Mouse (Mus musculus): ENCODE data around the gene Gtf2h3. TPM values are rescaled to one million over a fixed set of nuclear protein-coding genes. Genes with fewer than 3 reads are reported as not detected.
A peak's percentile ranks its signal among the peaks of the same experiment; 100 is the strongest.
"Not testable (repeated sequence)": the region's sequence is repeated elsewhere in the genome, so short reads cannot be mapped to it uniquely, and the experiment has no call there.

Gtf2h3 gene
- polyA plus RNA-seq, 1 experiment from 2014 or later: 24.9 TPM

- TF ChIP-seq EP300 (optimal IDR thresholded peaks at IDR 0.05): no peak
- no peak for TF ChIP-seq CTCF (IDR thresholded peaks at IDR 0.05; ENCODE audit: low read depth)
- no peaks in the 10 kb centered on the region for H3K4me1 ChIP-seq (replicated peaks; ENCODE audit: control insufficient read depth, insufficient read depth)
- no peak overlapping the region for H3K27ac ChIP-seq (replicated peaks)
- WGBS: 94% methylated on average over 3 of the region's 3 CpGs
- H3K4me2 ChIP-seq (replicated peaks; ENCODE audit: low read depth): no peak overlapping the region
- ATAC-seq (ENCODE audit: low FRiP score, low TSS enrichment) (no peak), DNase-seq (ENCODE audit: low spot score) (no peak)
- H3K9ac ChIP-seq (ENCODE audit: low read length): no peak overlapping the region
- peaks cover 16% of the 10 kb centered on the region for H3K36me3 ChIP-seq (ENCODE audit: control insufficient read depth, insufficient read depth, low read length)
- H3K4me3 ChIP-seq (ENCODE audit: low read depth, low read length): no peak overlapping the region
- H3K27me3 ChIP-seq (ENCODE audit: control insufficient read depth, insufficient read depth, low read length): no peaks in the 10 kb centered on the region
- no peaks in the 10 kb centered on the region for H3K9me3 ChIP-seq (ENCODE audit: control insufficient read depth, low read length)
Observed at GRCm38 (mm10) chr5:124592768-124593167, 13.8 kb downstream of the Gtf2h3 start.

GRCm38 (mm10) chr5:124598224-124599174 is 19.6 kb downstream of the Gtf2h3 start:
- Histone ChIP-seq H3K4me1 (replicated peaks; ENCODE audit: control insufficient read depth, insufficient read depth) (0 out of 2 replicates have a peak, but pooled peaks cover 2% of the 10 kb centered on the region), H3K27me3 (ENCODE audit: control insufficient read depth, insufficient read depth, low read length) (no peaks in the 10 kb centered on the region), H3K4me2 (replicated peaks; ENCODE audit: low read depth) (peak overlapping the region; percentile 83), H3K27ac (replicated peaks) (no peak overlapping the region), H3K9me3 (ENCODE audit: control insufficient read depth, low read length) (no peaks in the 10 kb centered on the region), H3K9ac (ENCODE audit: low read length) (peak overlapping the region; percentile 64), H3K36me3 (ENCODE audit: control insufficient read depth, insufficient read depth, low read length) (peaks cover 10% of the 10 kb centered on the region), H3K4me3 (ENCODE audit: low read depth, low read length) (peak overlapping the region; percentile 76)
- WGBS: 7% methylated on average over 30 of the region's 30 CpGs
- ATAC-seq (ENCODE audit: low FRiP score, low TSS enrichment) (peak; percentile 99), DNase-seq (ENCODE audit: low spot score) (peak; percentile 93)
- TF ChIP-seq CTCF (IDR thresholded peaks at IDR 0.05; ENCODE audit: low read depth) (no peak), EP300 (optimal IDR thresholded peaks at IDR 0.05) (no peak)

- not testable (repeated sequence) for H3K27me3 ChIP-seq (ENCODE audit: control insufficient read depth, insufficient read depth, low read length); H3K9me3 ChIP-seq (ENCODE audit: control insufficient read depth, low read length); ATAC-seq (ENCODE audit: low FRiP score, low TSS enrichment); H3K4me3 ChIP-seq (ENCODE audit: low read depth, low read length); H3K4me2 ChIP-seq (replicated peaks; ENCODE audit: low read depth); H3K27ac ChIP-seq (replicated peaks); H3K36me3 ChIP-seq (ENCODE audit: control insufficient read depth, insufficient read depth, low read length); H3K4me1 ChIP-seq (replicated peaks; ENCODE audit: control insufficient read depth, insufficient read depth); H3K9ac ChIP-seq (ENCODE audit: low read length); DNase-seq (ENCODE audit: low spot score)
- 51% methylated on average over 8 of the region's 8 CpGs for WGBS
Observed at GRCm38 (mm10) chr5:124599726-124600125, 20.8 kb downstream of the Gtf2h3 start.

- WGBS: 76% methylated on average over 5 of the region's 5 CpGs
- Histone ChIP-seq H3K27ac (replicated peaks) (no peak overlapping the region), H3K36me3 (ENCODE audit: control insufficient read depth, insufficient read depth, low read length) (no peaks in the 10 kb centered on the region), H3K9ac (ENCODE audit: low read length) (no peak overlapping the region), H3K4me3 (ENCODE audit: low read depth, low read length) (no peak overlapping the region), H3K9me3 (ENCODE audit: control insufficient read depth, low read length) (no peaks in the 10 kb centered on the region), H3K4me2 (replicated peaks; ENCODE audit: low read depth) (no peak overlapping the region), H3K27me3 (ENCODE audit: control insufficient read depth, insufficient read depth, low read length) (no peaks in the 10 kb centered on the region), H3K4me1 (replicated peaks; ENCODE audit: control insufficient read depth, insufficient read depth) (0 out of 2 replicates have a peak, but pooled peaks cover 2% of the 10 kb centered on the region)
- peak; percentile 63 for DNase-seq (ENCODE audit: low spot score)
- no peak for ATAC-seq (ENCODE audit: low FRiP score, low TSS enrichment)
- TF ChIP-seq CTCF (IDR thresholded peaks at IDR 0.05; ENCODE audit: low read depth) (peak; percentile 78), EP300 (optimal IDR thresholded peaks at IDR 0.05) (no peak)
Observed at GRCm38 (mm10) chr5:124602349-124602748, 23.4 kb downstream of the Gtf2h3 start.

- H3K4me2 ChIP-seq (replicated peaks; ENCODE audit: low read depth): no peak overlapping the region
- ATAC-seq (ENCODE audit: low FRiP score, low TSS enrichment) (no peak), DNase-seq (ENCODE audit: low spot score) (no peak)
- no peak overlapping the region for H3K4me3 ChIP-seq (ENCODE audit: low read depth, low read length)
- no peak overlapping the region for H3K27ac ChIP-seq (replicated peaks)
- 81% methylated on average over 4 of the region's 4 CpGs for WGBS
- no peaks in the 10 kb centered on the region for H3K4me1 ChIP-seq (replicated peaks; ENCODE audit: control insufficient read depth, insufficient read depth)
- H3K9ac ChIP-seq (ENCODE audit: low read length): no peak overlapping the region
- no peak for TF ChIP-seq EP300 (optimal IDR thresholded peaks at IDR 0.05)
- no peak for TF ChIP-seq CTCF (IDR thresholded peaks at IDR 0.05; ENCODE audit: low read depth)
- H3K9me3 ChIP-seq (ENCODE audit: control insufficient read depth, low read length): no peaks in the 10 kb centered on the region
- H3K27me3 ChIP-seq (ENCODE audit: control insufficient read depth, insufficient read depth, low read length): no peaks in the 10 kb centered on the region
- H3K36me3 ChIP-seq (ENCODE audit: control insufficient read depth, insufficient read depth, low read length): no peaks in the 10 kb centered on the region
Observed at GRCm38 (mm10) chr5:124604296-124604695, 25.4 kb downstream of the Gtf2h3 start.

GRCm38 (mm10) chr5:124605041-124605622 is 26.2 kb downstream of the Gtf2h3 start:
- TF ChIP-seq CTCF (IDR thresholded peaks at IDR 0.05; ENCODE audit: low read depth) (no peak), EP300 (optimal IDR thresholded peaks at IDR 0.05) (no peak)
- no peak overlapping the region for H3K4me3 ChIP-seq (ENCODE audit: low read depth, low read length)
- no peaks in the 10 kb centered on the region for H3K9me3 ChIP-seq (ENCODE audit: control insufficient read depth, low read length)
- H3K9ac ChIP-seq (ENCODE audit: low read length): no peak overlapping the region
- 73% methylated on average over 17 of the region's 17 CpGs for WGBS
- H3K27me3 ChIP-seq (ENCODE audit: control insufficient read depth, insufficient read depth, low read length): no peaks in the 10 kb centered on the region
- H3K27ac ChIP-seq (replicated peaks): no peak overlapping the region
- H3K4me1 ChIP-seq (replicated peaks; ENCODE audit: control insufficient read depth, insufficient read depth): no peaks in the 10 kb centered on the region
- H3K4me2 ChIP-seq (replicated peaks; ENCODE audit: low read depth): no peak overlapping the region
- no peak for ATAC-seq (ENCODE audit: low FRiP score, low TSS enrichment)
- no peaks in the 10 kb centered on the region for H3K36me3 ChIP-seq (ENCODE audit: control insufficient read depth, insufficient read depth, low read length)
- no peak for DNase-seq (ENCODE audit: low spot score)
